Mouse (Mus musculus): Measurements from ENCODE around the gene Hao1. TPM values are rescaled to one million over a fixed set of nuclear protein-coding genes. Genes with fewer than 3 reads are reported as not detected.

Gene Hao1
- polyA plus RNA-seq, 1 experiment, result 0.28 TPM

- Histone ChIP-seq H3ac (ENCODE audit: control insufficient read depth, insufficient read length, low read depth) (no peak overlapping the region), H3K79me3 (ENCODE audit: low read depth) (no peaks in the 10 kb centered on the region), H3K27me3 (ENCODE audit: control insufficient read depth, insufficient read depth, insufficient read length) (no peaks in the 10 kb centered on the region), H3K4me3 (ENCODE audit: insufficient read depth, poor library complexity, severe bottlenecking) (no peak overlapping the region), H3K36me3 (ENCODE audit: control insufficient read depth, insufficient read depth) (no peaks in the 10 kb centered on the region), H3K79me2 (ENCODE audit: control insufficient read depth, insufficient read depth) (no peaks in the 10 kb centered on the region)
- TF ChIP-seq CTCF (IDR thresholded peaks at IDR 0.05; ENCODE audit: control insufficient read depth, insufficient read depth, insufficient read length) (no peak), USF1 (IDR thresholded peaks at IDR 0.05; ENCODE audit: low read depth) (no peak), CEBPB (IDR thresholded peaks at IDR 0.05; ENCODE audit: low read depth) (no peak), MYOD1 (IDR thresholded peaks at IDR 0.05; ENCODE audit: control insufficient read depth, insufficient read length, low read depth) (no peak)
Observed at GRCm38 (mm10) chr2:134538451-134538850, 15.7 kb downstream of the Hao1 start.

GRCm38 (mm10) chr2:134528122-134528810 is 25.9 kb downstream of the Hao1 start:
- TF ChIP-seq MYOG (IDR thresholded peaks at IDR 0.05; ENCODE audit: control insufficient read depth, extremely low read depth, insufficient read length) (no peak), CEBPB (IDR thresholded peaks at IDR 0.05; ENCODE audit: low read depth) (no peak), USF1 (IDR thresholded peaks at IDR 0.05; ENCODE audit: low read depth) (no peak), FOSL1 (IDR thresholded peaks at IDR 0.05; ENCODE audit: insufficient read depth, low read length, poor library complexity, severe bottlenecking) (no peak), MAX (IDR thresholded peaks at IDR 0.05) (no peak), MYOD1 (IDR thresholded peaks at IDR 0.05; ENCODE audit: control insufficient read depth, insufficient read length, low read depth) (no peak), CTCF (IDR thresholded peaks at IDR 0.05; ENCODE audit: control insufficient read depth, insufficient read depth, insufficient read length) (no peak)
- Histone ChIP-seq H3K4me3 (ENCODE audit: insufficient read depth, poor library complexity, severe bottlenecking) (no peak overlapping the region), H3K79me3 (ENCODE audit: low read depth) (no peaks in the 10 kb centered on the region), H3K79me2 (ENCODE audit: control insufficient read depth, insufficient read depth) (no peaks in the 10 kb centered on the region), H3K27me3 (ENCODE audit: control insufficient read depth, insufficient read depth, insufficient read length) (no peaks in the 10 kb centered on the region), H3ac (ENCODE audit: control insufficient read depth, insufficient read length, low read depth) (no peak overlapping the region), H3K36me3 (ENCODE audit: control insufficient read depth, insufficient read depth) (no peaks in the 10 kb centered on the region)

- no peaks in the 10 kb centered on the region for H3K27me3 ChIP-seq (ENCODE audit: control insufficient read depth, insufficient read depth, insufficient read length)
- no peaks in the 10 kb centered on the region for H3K79me3 ChIP-seq (ENCODE audit: low read depth)
- H3K79me2 ChIP-seq (ENCODE audit: control insufficient read depth, insufficient read depth), result no peaks in the 10 kb centered on the region
- no peak overlapping the region for H3ac ChIP-seq (ENCODE audit: control insufficient read depth, insufficient read length, low read depth)
- no peak overlapping the region for H3K4me3 ChIP-seq (ENCODE audit: insufficient read depth, poor library complexity, severe bottlenecking)
- H3K36me3 ChIP-seq (ENCODE audit: control insufficient read depth, insufficient read depth), result no peaks in the 10 kb centered on the region
- no peak for TF ChIP-seq FOSL1 (IDR thresholded peaks at IDR 0.05; ENCODE audit: insufficient read depth, low read length, poor library complexity, severe bottlenecking)
- no peak for TF ChIP-seq CTCF (IDR thresholded peaks at IDR 0.05; ENCODE audit: control insufficient read depth, insufficient read depth, insufficient read length)
- no peak for TF ChIP-seq CEBPB (IDR thresholded peaks at IDR 0.05; ENCODE audit: low read depth)
- TF ChIP-seq MYOG (IDR thresholded peaks at IDR 0.05; ENCODE audit: control insufficient read depth, extremely low read depth, insufficient read length), result no peak
- TF ChIP-seq MYOD1 (IDR thresholded peaks at IDR 0.05; ENCODE audit: control insufficient read depth, insufficient read length, low read depth), result no peak
- TF ChIP-seq MAX (IDR thresholded peaks at IDR 0.05), result no peak
- no peak for TF ChIP-seq USF1 (IDR thresholded peaks at IDR 0.05; ENCODE audit: low read depth)
Observed at GRCm38 (mm10) chr2:134527419-134528114, 26.6 kb downstream of the Hao1 start.

GRCm38 (mm10) chr2:134518042-134518441 is 36.1 kb downstream of the Hao1 start:
- no peaks in the 10 kb centered on the region for H3K79me2 ChIP-seq (ENCODE audit: control insufficient read depth, insufficient read depth)
- no peaks in the 10 kb centered on the region for H3K27me3 ChIP-seq (ENCODE audit: control insufficient read depth, insufficient read depth, insufficient read length)
- TF ChIP-seq MAX (IDR thresholded peaks at IDR 0.05), result no peak
- no peak for TF ChIP-seq CTCF (IDR thresholded peaks at IDR 0.05; ENCODE audit: control insufficient read depth, insufficient read depth, insufficient read length)
- no peak for TF ChIP-seq CEBPB (IDR thresholded peaks at IDR 0.05; ENCODE audit: low read depth)
- no peak for TF ChIP-seq MYOG (IDR thresholded peaks at IDR 0.05; ENCODE audit: control insufficient read depth, extremely low read depth, insufficient read length)
- no peak for TF ChIP-seq FOSL1 (IDR thresholded peaks at IDR 0.05; ENCODE audit: insufficient read depth, low read length, poor library complexity, severe bottlenecking)
- TF ChIP-seq USF1 (IDR thresholded peaks at IDR 0.05; ENCODE audit: low read depth), result no peak
- no peak for TF ChIP-seq MYOD1 (IDR thresholded peaks at IDR 0.05; ENCODE audit: control insufficient read depth, insufficient read length, low read depth)
- no peak overlapping the region for H3ac ChIP-seq (ENCODE audit: control insufficient read depth, insufficient read length, low read depth)
- H3K36me3 ChIP-seq (ENCODE audit: control insufficient read depth, insufficient read depth), result no peaks in the 10 kb centered on the region
- no peaks in the 10 kb centered on the region for H3K79me3 ChIP-seq (ENCODE audit: low read depth)
- no peak overlapping the region for H3K4me3 ChIP-seq (ENCODE audit: insufficient read depth, poor library complexity, severe bottlenecking)

GRCm38 (mm10) chr2:134499777-134500176 is 54.4 kb downstream of the Hao1 start:
- TF ChIP-seq CEBPB (IDR thresholded peaks at IDR 0.05; ENCODE audit: low read depth), result no peak
- no peak for TF ChIP-seq FOSL1 (IDR thresholded peaks at IDR 0.05; ENCODE audit: insufficient read depth, low read length, poor library complexity, severe bottlenecking)
- TF ChIP-seq MYOG (IDR thresholded peaks at IDR 0.05; ENCODE audit: control insufficient read depth, extremely low read depth, insufficient read length), result no peak
- TF ChIP-seq MAX (IDR thresholded peaks at IDR 0.05), result no peak
- no peak for TF ChIP-seq CTCF (IDR thresholded peaks at IDR 0.05; ENCODE audit: control insufficient read depth, insufficient read depth, insufficient read length)
- TF ChIP-seq MYOD1 (IDR thresholded peaks at IDR 0.05; ENCODE audit: control insufficient read depth, insufficient read length, low read depth), result no peak
- Histone ChIP-seq H3K27me3 (ENCODE audit: control insufficient read depth, insufficient read depth, insufficient read length) (no peaks in the 10 kb centered on the region), H3K4me3 (ENCODE audit: insufficient read depth, poor library complexity, severe bottlenecking) (no peak overlapping the region), H3K36me3 (ENCODE audit: control insufficient read depth, insufficient read depth) (no peaks in the 10 kb centered on the region), H3ac (ENCODE audit: control insufficient read depth, insufficient read length, low read depth) (no peak overlapping the region), H3K79me3 (ENCODE audit: low read depth) (no peaks in the 10 kb centered on the region), H3K79me2 (ENCODE audit: control insufficient read depth, insufficient read depth) (no peaks in the 10 kb centered on the region)

Measured in C2C12 (cell line).